Mouse (Mus musculus) hindbrain, embryonic 16.5 days (tissue): ENCODE results near the gene Zfp867. TPM values are rescaled to one million over a fixed set of nuclear protein-coding genes. Genes with fewer than 3 reads are reported as not detected.

ENCODE experiments used
- ATAC-seq: fragments of 200-750 bp; cut with Nextera tagmentation; 2 replicates; pipeline ENCODE4 v1.8.0; 2017; ENCODE audit warnings: moderate TSS enrichment, moderate library complexity
- H3K27ac ChIP-seq: fragments of 300-500 bp; sonication (generic); 2 replicates; pipeline ENCODE4 v1.5.1; 2014; ENCODE audit warnings: low read depth, mild to moderate bottlenecking, control low read depth, low read length, moderate library complexity
- H3K27me3 ChIP-seq: fragments of 300-500 bp; sonication (generic); replicated peaks from 2 replicates; pipeline ENCODE4 v1.6.1; 2014; ENCODE audit warnings: low read length; ENCODE audit not compliant: control insufficient read depth, insufficient read depth
- H3K36me3 ChIP-seq: fragments of 300-500 bp; sonication (generic); 2 replicates; pipeline ENCODE4 v1.6.1; 2014; ENCODE audit warnings: mild to moderate bottlenecking, low read length, moderate library complexity, mixed read lengths; ENCODE audit not compliant: control insufficient read depth, insufficient read depth
- H3K4me1 ChIP-seq: fragments of 300-500 bp; sonication (generic); 2 replicates; pipeline ENCODE4 v1.6.1; 2014; ENCODE audit warnings: low read depth, low read length; ENCODE audit not compliant: control insufficient read depth, insufficient read depth
- H3K4me2 ChIP-seq: fragments of 300-500 bp; sonication (generic); 2 replicates; pipeline ENCODE4 v1.6.1; 2014; ENCODE audit warnings: mild to moderate bottlenecking, low read length, control low read depth, moderate library complexity
- H3K4me3 ChIP-seq: fragments of 300-500 bp; sonication (generic); 2 replicates; pipeline ENCODE4 v1.5.1; 2014; ENCODE audit warnings: mild to moderate bottlenecking, low read length, control low read depth, moderate library complexity
- H3K9ac ChIP-seq: fragments of 300-500 bp; sonication (generic); 2 replicates; pipeline ENCODE4 v1.6.1; 2014; ENCODE audit warnings: low read depth, mild to moderate bottlenecking, control low read depth, low read length, moderate library complexity
- H3K9me3 ChIP-seq: fragments of 300-500 bp; sonication (generic); 2 replicates; pipeline ENCODE4 v1.6.1; 2014; ENCODE audit warnings: mild to moderate bottlenecking, low read length, moderate library complexity; ENCODE audit not compliant: control insufficient read depth
- WGBS: fragments of 180-500 bp; shearing (Covaris S2); extraction: QIAGEN DNeasy Blood & Tissue Kit; methylation state at CpG from one replicate; pipeline ENCODE4 v1.1.7; 2014; 5-methylcytosine and 5-hydroxymethylcytosine counted together
- polyA plus RNA-seq: library from polyadenylated mRNA; unstranded; fragments of >200 nt; fragmentation: Nextera tagmentation; extraction: Ambion mirVana; gene quantifications from 2 replicates; pipeline ENCODE4 v1.2.1, GENCODE M21; 2015

Gene Zfp867
- polyA plus RNA-seq, 1 experiment from 2014 or later = 11.7 TPM

- under 1% methylated on average over 31 of the region's 40 CpGs for WGBS
- Histone ChIP-seq H3K4me3 (peak within 1 kb of the TSS; percentile 53), H3K9ac (peak within 1 kb of the TSS; percentile 64), H3K4me2 (peak within 1 kb of the TSS; percentile 89), H3K27ac (peak within 1 kb of the TSS; percentile 89), H3K9me3 (no peaks in the 10 kb centered on the region), H3K4me1 (peaks cover 23% of the 10 kb centered on the region), H3K27me3 (no peaks in the 10 kb centered on the region), H3K36me3 (peaks cover 8% of the 10 kb centered on the region)
- peak; percentile 96 for ATAC-seq
Measured at GRCm38 (mm10) chr11:59449741-59450229, 22.5 kb downstream of the Zfp867 start, which contains the start of gene Jmjd4. TSS of gene Jmjd4 (plus strand) at chr11:59450045.

- Histone ChIP-seq H3K4me1 (peaks cover 5% of the 10 kb centered on the region; the same call in 1 of the 2 replicates), H3K9ac (no peak overlapping the region), H3K27me3 (no peaks in the 10 kb centered on the region), H3K9me3 (no peaks in the 10 kb centered on the region), H3K4me2 (no peak overlapping the region), H3K36me3 (peaks cover 1% of the 10 kb centered on the region), H3K27ac (no peak overlapping the region), H3K4me3 (no peak overlapping the region)
- no peak for ATAC-seq
Measured at GRCm38 (mm10) chr11:59443102-59443501, 29.2 kb downstream of the Zfp867 start.

DNA sequence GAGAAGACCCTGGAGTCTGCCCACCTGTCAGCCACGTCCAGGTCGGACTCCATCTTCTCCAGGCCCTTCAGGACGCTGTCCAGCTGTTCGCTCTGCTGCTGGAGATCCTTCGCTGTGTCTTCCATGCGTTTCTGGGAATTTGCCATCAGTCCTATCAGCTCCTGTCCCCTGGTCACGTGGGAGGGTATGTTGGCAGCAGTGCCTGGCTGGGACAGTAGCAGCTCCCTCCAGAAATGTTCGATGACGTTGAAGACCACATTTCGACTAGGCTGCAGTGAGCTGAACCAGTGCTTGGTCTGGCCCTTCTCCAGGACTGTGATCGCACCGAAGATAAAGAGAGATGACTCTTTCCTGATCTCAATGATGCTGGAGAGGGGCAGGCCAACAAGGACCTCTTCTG lies 34.3 kb downstream of the Zfp867 start:
- WGBS = 96% methylated on average over 12 of the region's 12 CpGs
- H3K9ac ChIP-seq = no peak overlapping the region
- H3K4me2 ChIP-seq = no peak overlapping the region
- no peak overlapping the region for H3K27ac ChIP-seq
- H3K4me3 ChIP-seq = no peak overlapping the region
- H3K36me3 ChIP-seq = peaks cover 16% of the 10 kb centered on the region
- no peaks in the 10 kb centered on the region for H3K4me1 ChIP-seq
- no peaks in the 10 kb centered on the region for H3K27me3 ChIP-seq
- peaks cover 5% of the 10 kb centered on the region; the same call in 1 of the 2 replicates for H3K9me3 ChIP-seq
- no peak for ATAC-seq

GRCm38 (mm10) chr11:59432261-59432660 lies 40.0 kb downstream of the Zfp867 start:
- no peaks in the 10 kb centered on the region for H3K27me3 ChIP-seq
- H3K4me2 ChIP-seq = no peak overlapping the region
- no peak overlapping the region for H3K9ac ChIP-seq
- H3K4me1 ChIP-seq = no peaks in the 10 kb centered on the region
- H3K36me3 ChIP-seq = peaks cover 18% of the 10 kb centered on the region
- H3K27ac ChIP-seq = no peak overlapping the region
- H3K9me3 ChIP-seq = peaks cover 5% of the 10 kb centered on the region; the same call in 1 of the 2 replicates
- no peak overlapping the region for H3K4me3 ChIP-seq
- 73% methylated on average over 3 of the region's 3 CpGs for WGBS
- no peak for ATAC-seq

- no peaks in the 10 kb centered on the region for H3K27me3 ChIP-seq
- no peak overlapping the region for H3K4me2 ChIP-seq
- peaks cover 15% of the 10 kb centered on the region for H3K36me3 ChIP-seq
- H3K4me3 ChIP-seq = no peak overlapping the region
- 90% methylated on average over 1 of the region's 1 CpGs for WGBS
- H3K9ac ChIP-seq = no peak overlapping the region
- no peak overlapping the region for H3K27ac ChIP-seq
- no peaks in the 10 kb centered on the region for H3K4me1 ChIP-seq
- no peaks in the 10 kb centered on the region for H3K9me3 ChIP-seq
- ATAC-seq = no peak
Measured at GRCm38 (mm10) chr11:59429959-59430358, 42.3 kb downstream of the Zfp867 start.

- 89% methylated on average over 9 of the region's 9 CpGs for WGBS
- H3K4me3 ChIP-seq = no peak overlapping the region
- no peaks in the 10 kb centered on the region for H3K9me3 ChIP-seq
- no peak overlapping the region for H3K27ac ChIP-seq
- H3K4me1 ChIP-seq = no peaks in the 10 kb centered on the region
- peaks cover 18% of the 10 kb centered on the region for H3K36me3 ChIP-seq
- ATAC-seq = no peak
- H3K9ac ChIP-seq = no peak overlapping the region
- H3K4me2 ChIP-seq = no peak overlapping the region
- no peaks in the 10 kb centered on the region for H3K27me3 ChIP-seq
Measured at GRCm38 (mm10) chr11:59428057-59428660, 44.1 kb downstream of the Zfp867 start.

GRCm38 (mm10) chr11:59425671-59426101 lies 46.6 kb downstream of the Zfp867 start:
- no peak for ATAC-seq
- Histone ChIP-seq H3K4me2 (no peak overlapping the region), H3K27me3 (no peaks in the 10 kb centered on the region), H3K4me1 (no peaks in the 10 kb centered on the region), H3K9me3 (no peaks in the 10 kb centered on the region), H3K4me3 (no peak overlapping the region), H3K27ac (no peak overlapping the region), H3K9ac (no peak overlapping the region), H3K36me3 (peaks cover 27% of the 10 kb centered on the region)
- WGBS = 50% methylated on average over 7 of the region's 7 CpGs

- no peaks in the 10 kb centered on the region for H3K27me3 ChIP-seq
- H3K4me3 ChIP-seq = no peak overlapping the region
- H3K4me1 ChIP-seq = no peaks in the 10 kb centered on the region
- H3K9ac ChIP-seq = no peak overlapping the region
- no peak overlapping the region for H3K4me2 ChIP-seq
- H3K9me3 ChIP-seq = no peaks in the 10 kb centered on the region
- ATAC-seq = no peak
- 84% methylated on average over 5 of the region's 5 CpGs for WGBS
- no peak overlapping the region for H3K27ac ChIP-seq
- H3K36me3 ChIP-seq = peaks cover 30% of the 10 kb centered on the region
Measured at GRCm38 (mm10) chr11:59423010-59423588, 49.2 kb downstream of the Zfp867 start.

DNA sequence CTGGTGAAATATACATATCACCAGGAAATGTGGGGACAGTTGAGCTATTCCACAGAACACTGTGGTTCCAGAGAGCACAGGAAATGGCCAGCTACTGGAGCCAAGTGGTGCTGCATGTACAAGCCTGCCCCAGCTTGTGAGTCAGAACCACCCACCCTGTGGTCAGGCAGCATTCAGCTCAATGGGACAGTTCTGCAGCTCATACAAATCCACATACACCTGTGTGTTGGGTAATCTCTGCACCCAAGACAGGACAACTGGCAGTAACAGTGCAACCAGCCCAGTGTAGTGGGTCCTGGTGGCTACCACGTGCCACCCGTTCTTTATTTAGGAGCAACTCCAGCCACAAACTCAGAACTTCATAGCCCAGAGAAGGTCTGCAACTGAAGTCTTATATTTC lies 50.3 kb downstream of the Zfp867 start:
- Histone ChIP-seq H3K27ac (no peak overlapping the region), H3K9ac (no peak overlapping the region), H3K4me1 (no peaks in the 10 kb centered on the region), H3K27me3 (no peaks in the 10 kb centered on the region), H3K4me2 (no peak overlapping the region), H3K4me3 (no peak overlapping the region), H3K36me3 (peaks cover 21% of the 10 kb centered on the region), H3K9me3 (no peaks in the 10 kb centered on the region)
- 95% methylated on average over 2 of the region's 2 CpGs for WGBS
- ATAC-seq = no peak
